Mouse (Mus musculus): Measurements from ENCODE around the gene Uqcrc1.

Uqcrc1 gene

GRCm38 (mm10) chr9:108985710-108986109 lies 49.3 kb downstream of the Uqcrc1 start, which contains the start of gene Ucn2:
Gene Ucn2, plus strand, starts transcription at chr9:108986010.
- no peak for DNase-seq (ENCODE audit: low spot score in 2 of 2)

- no peak for DNase-seq (ENCODE audit: low spot score in 2 of 2)
Measured at GRCm38 (mm10) chr9:108987704-108988350, 51.4 kb downstream of the Uqcrc1 start.

GRCm38 (mm10) chr9:108989802-108990461 lies 53.5 kb downstream of the Uqcrc1 start:
- DNase-seq (ENCODE audit: low spot score in 2 of 2): no peak

- DNase-seq (ENCODE audit: low spot score in 2 of 2): no peak
Measured at GRCm38 (mm10) chr9:108990462-108990820, 54.0 kb downstream of the Uqcrc1 start.

GRCm38 (mm10) chr9:108991428-108992084 lies 55.1 kb downstream of the Uqcrc1 start, which contains the start of gene Pfkfb4:
Gene Pfkfb4, plus strand, starts transcription at chr9:108991778.
- peak; percentile 77 to 90 for DNase-seq (ENCODE audit: low spot score in 2 of 2)

- DNase-seq (ENCODE audit: low spot score in 2 of 2): peak in 1 of 2 experiments; percentile 23
Measured at GRCm38 (mm10) chr9:108992085-108992469, 55.6 kb downstream of the Uqcrc1 start.

GRCm38 (mm10) chr9:108992620-108993361 lies 56.4 kb downstream of the Uqcrc1 start:
- no peak for DNase-seq (ENCODE audit: low spot score in 2 of 2)

- no peak for DNase-seq (ENCODE audit: low spot score in 2 of 2)
Measured at GRCm38 (mm10) chr9:108996411-108996810, 60.0 kb downstream of the Uqcrc1 start.

GRCm38 (mm10) chr9:108998287-108999166 lies 62.1 kb downstream of the Uqcrc1 start:
- no peak for DNase-seq (ENCODE audit: low spot score in 2 of 2)

GRCm38 (mm10) chr9:108999167-108999526 lies 62.7 kb downstream of the Uqcrc1 start:
- no peak for DNase-seq (ENCODE audit: low spot score in 2 of 2)

All from frontal cortex, postnatal 25 days (tissue).